Mouse (Mus musculus): ENCODE data around the gene Ccdc8.
"Not testable (repeated sequence)": the region's sequence is repeated elsewhere in the genome, so short reads cannot be mapped to it uniquely, and the experiment has no call there.

Ccdc8 gene

GRCm38 (mm10) chr7:16992451-16992807 is at the start of gene Ccdc8:
Gene Ccdc8, plus strand, starts transcription at chr7:16992708.
- no peak for DNase-seq (ENCODE audit: low spot score in 2 of 2)

GRCm38 (mm10) chr7:16942861-16943260 is 49.6 kb upstream of the Ccdc8 start:
- no peak for DNase-seq (ENCODE audit: low spot score in 2 of 2)

- peak; percentile 81 to 89 for DNase-seq (ENCODE audit: low spot score in 2 of 2)
Measured at GRCm38 (mm10) chr7:16944061-16944807, 48.3 kb upstream of the Ccdc8 start, which contains the start of gene Pnmal2. Gene Pnmal2, plus strand, starts transcription at chr7:16944682.

GRCm38 (mm10) chr7:16944808-16945315 is 47.6 kb upstream of the Ccdc8 start:
- no peak for DNase-seq (ENCODE audit: low spot score in 2 of 2)

- no peak for DNase-seq (ENCODE audit: low spot score in 2 of 2)
Measured at GRCm38 (mm10) chr7:16945419-16945818, 47.1 kb upstream of the Ccdc8 start.

GRCm38 (mm10) chr7:16946441-16947348 is 45.8 kb upstream of the Ccdc8 start:
- DNase-seq (ENCODE audit: low spot score in 2 of 2) = no peak

GRCm38 (mm10) chr7:16947349-16947895 is 45.1 kb upstream of the Ccdc8 start:
- DNase-seq (ENCODE audit: low spot score in 2 of 2) = no peak

GRCm38 (mm10) chr7:16947959-16948361 is 44.5 kb upstream of the Ccdc8 start:
- no peak for DNase-seq (ENCODE audit: low spot score in 2 of 2)

- no peak for DNase-seq (ENCODE audit: low spot score in 2 of 2)
Measured at GRCm38 (mm10) chr7:16948923-16949458, 43.5 kb upstream of the Ccdc8 start.

GRCm38 (mm10) chr7:16949908-16950841 is 42.3 kb upstream of the Ccdc8 start:
- DNase-seq (ENCODE audit: low spot score in 2 of 2) = peak; percentile 78 to 81

- DNase-seq (ENCODE audit: low spot score in 2 of 2) = peak; percentile 77 to 83
Measured at GRCm38 (mm10) chr7:16950861-16951635, 41.5 kb upstream of the Ccdc8 start.

GRCm38 (mm10) chr7:16953776-16954175 is 38.7 kb upstream of the Ccdc8 start:
- not testable (repeated sequence) for DNase-seq (ENCODE audit: low spot score in 2 of 2)

GRCm38 (mm10) chr7:16955712-16956111 is 36.8 kb upstream of the Ccdc8 start:
- DNase-seq (ENCODE audit: low spot score in 2 of 2) = no peak

- peak; percentile 52 to 55 for DNase-seq (ENCODE audit: low spot score in 2 of 2)
Measured at GRCm38 (mm10) chr7:16956410-16957265, 35.9 kb upstream of the Ccdc8 start.

GRCm38 (mm10) chr7:16959539-16960187 is 32.8 kb upstream of the Ccdc8 start, which contains the start of gene Pnmal1:
Gene Pnmal1, plus strand, starts transcription at chr7:16959679.
- peak; percentile 90 to 91 for DNase-seq (ENCODE audit: low spot score in 2 of 2)

- DNase-seq (ENCODE audit: low spot score in 2 of 2) = no peak
Measured at GRCm38 (mm10) chr7:16961678-16962077, 30.8 kb upstream of the Ccdc8 start.

- DNase-seq (ENCODE audit: low spot score in 2 of 2) = no peak
Measured at GRCm38 (mm10) chr7:16968414-16968813, 24.1 kb upstream of the Ccdc8 start.

- no peak for DNase-seq (ENCODE audit: low spot score in 2 of 2)
Measured at GRCm38 (mm10) chr7:16971160-16971559, 21.3 kb upstream of the Ccdc8 start.

All from frontal cortex, postnatal 14 days (tissue).